In the genomic region with DNA sequence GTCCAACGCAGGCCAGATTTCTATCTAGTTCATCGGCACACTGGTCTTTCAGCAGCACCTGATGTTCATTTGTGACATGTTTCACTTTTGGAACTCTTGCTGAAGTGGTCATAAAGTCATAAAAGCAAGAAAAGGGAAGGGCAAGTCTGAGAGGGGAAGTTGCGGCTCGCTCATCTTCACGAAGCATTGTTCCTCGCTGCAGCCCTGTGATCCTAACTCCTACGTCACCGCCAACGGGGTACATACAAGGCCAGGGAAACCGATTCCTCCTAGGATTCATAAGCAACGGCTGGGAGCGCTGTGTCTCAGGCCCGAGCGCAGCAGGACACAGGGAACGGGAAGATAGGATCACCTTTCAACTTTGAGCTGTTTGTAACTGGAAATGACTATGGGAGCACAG, we compare ENCODE assay signal across 32 mouse cellular contexts. TPM values are rescaled to one million over a fixed set of nuclear protein-coding genes. Genes with fewer than 3 reads are reported as not detected.
A peak's percentile ranks its signal among the peaks of the same experiment; 100 is the strongest.
DNase-seq lines count a peak whose midpoint lies in the region; ATAC-seq and TF ChIP-seq lines count a peak whose summit lies in the region.
"Had no signal": no experiment of that assay in that cellular context is flagged by ENCODE, and none has a peak within 500 bp of the region (broad histone marks: within the 10 kb centered on the region; RNA-seq: fewer than 3 reads in every experiment).

No protein-coding gene starts in this region.

- peak; percentile 50 for ATAC-seq in liver, postnatal 0 days
- no peak for ATAC-seq in liver, embryonic 12.5 days
- peak; percentile 90 for ATAC-seq in megakaryocyte, adult 5-6 weeks (ENCODE audit: poor library complexity, severe bottlenecking)
- ATAC-seq: CD4-positive, CD25-positive, alpha-beta regulatory T cell, adult 4 months; forebrain, embryonic 13.5 days; inflammation-experienced regulatory T-cells, adult 6 months; midbrain, embryonic 15.5 days had no signal

- no peak overlapping the region for H3K4me2 ChIP-seq in liver, postnatal 0 days (ENCODE audit: low read depth, low read length)
- no peak overlapping the region for H3K4me2 ChIP-seq in liver, embryonic 12.5 days
- H3K4me2 ChIP-seq: forebrain, embryonic 13.5 days; heart, embryonic 15.5 days; hindbrain, embryonic 15.5 days; limb, embryonic 13.5 days; midbrain, embryonic 15.5 days had no signal

- DNase-seq in heart, adult 18-20 months, result peak; percentile 16 to 38
- no peak for DNase-seq in heart, postnatal 14 days
- no peak for DNase-seq in liver, postnatal 0 days
- peak; percentile 19 to 23 for DNase-seq in B cell, adult 2 months
- no peak for DNase-seq in urinary bladder, postnatal 14 days (ENCODE audit: low spot score)
- DNase-seq in right cerebral cortex, adult 18-20 months, result no peak
- DNase-seq: adrenal gland, adult 2 months; adrenal gland, postnatal 36 days; cerebellum, adult 18-20 months; cerebellum, postnatal 25 days; gastrocnemius, postnatal 14 days; kidney, adult 2 months; kidney, postnatal 36 days; thymus, adult 18-20 months; thymus, postnatal 25 days had no signal

- no peaks in the 10 kb centered on the region for H3K4me1 ChIP-seq in liver, postnatal 0 days (ENCODE audit: insufficient read depth)
- no peaks in the 10 kb centered on the region for H3K4me1 ChIP-seq in liver, embryonic 12.5 days
- H3K4me1 ChIP-seq: heart, embryonic 15.5 days; limb, embryonic 13.5 days; midbrain, embryonic 10.5 days had no signal

- H3K9me3 ChIP-seq in liver, postnatal 0 days (ENCODE audit: low read length), result no peaks in the 10 kb centered on the region
- 0 out of 2 replicates have a peak, but pooled peaks cover 3% of the 10 kb centered on the region for H3K9me3 ChIP-seq in liver, embryonic 12.5 days (replicated peaks)
- H3K9me3 ChIP-seq: forebrain, embryonic 13.5 days; heart, embryonic 15.5 days; hindbrain, embryonic 15.5 days; limb, embryonic 13.5 days; midbrain, embryonic 15.5 days had no signal

- TF ChIP-seq EP300 in liver, postnatal 0 days (IDR thresholded peaks at IDR 0.05; ENCODE audit: low read depth), result no peak

- no peak overlapping the region for H3K4me3 ChIP-seq in liver, postnatal 0 days (ENCODE audit: low read depth, low read length)
- H3K4me3 ChIP-seq in liver, embryonic 12.5 days, result no peak overlapping the region
- H3K4me3 ChIP-seq: forebrain, embryonic 13.5 days; heart, adult 2 months; heart, embryonic 15.5 days; hindbrain, embryonic 15.5 days; layer of hippocampus, adult 2 months; left cerebral cortex, adult 2 months; limb, embryonic 13.5 days; midbrain, embryonic 10.5 days; midbrain, embryonic 15.5 days had no signal

- H3K9ac ChIP-seq in liver, postnatal 0 days (replicated peaks), result no peak overlapping the region
- H3K9ac ChIP-seq in liver, embryonic 12.5 days, result no peak overlapping the region
- H3K9ac ChIP-seq: forebrain, embryonic 13.5 days; heart, embryonic 15.5 days; hindbrain, embryonic 15.5 days; limb, embryonic 13.5 days; liver, embryonic 14.5 days; midbrain, embryonic 15.5 days had no signal

- intact Hi-C loops in heart, postnatal 14 days (cut with DNase I), result no loop called here

- H3K36me3 ChIP-seq in liver, postnatal 0 days (replicated peaks; ENCODE audit: insufficient read depth, low read length), result no peaks in the 10 kb centered on the region
- H3K36me3 ChIP-seq in liver, embryonic 12.5 days, result no peaks in the 10 kb centered on the region
- H3K36me3 ChIP-seq: heart, embryonic 15.5 days; limb, embryonic 13.5 days had no signal

- TF ChIP-seq CTCF in liver, postnatal 0 days (IDR thresholded peaks at IDR 0.05; ENCODE audit: low read depth), result no peak

- no peaks in the 10 kb centered on the region for H3K27me3 ChIP-seq in liver, postnatal 0 days (ENCODE audit: insufficient read depth, low read length)
- no peaks in the 10 kb centered on the region for H3K27me3 ChIP-seq in liver, embryonic 12.5 days (replicated peaks)
- H3K27me3 ChIP-seq: forebrain, embryonic 13.5 days; heart, embryonic 15.5 days; hindbrain, embryonic 15.5 days; limb, embryonic 13.5 days; midbrain, embryonic 15.5 days had no signal

- 77% methylated on average over 15 of the region's 15 CpGs for WGBS in liver, postnatal 0 days (ENCODE audit: insufficient replicate concordance)
- 82% methylated on average over 15 of the region's 15 CpGs for WGBS in liver, embryonic 12.5 days (ENCODE audit: insufficient replicate concordance)

- H3K27ac ChIP-seq in liver, postnatal 0 days (ENCODE audit: low read depth), result no peak overlapping the region
- no peak overlapping the region for H3K27ac ChIP-seq in liver, embryonic 12.5 days
- H3K27ac ChIP-seq: forebrain, embryonic 13.5 days; heart, adult 2 months; heart, embryonic 15.5 days; hindbrain, embryonic 15.5 days; layer of hippocampus, adult 2 months; limb, embryonic 13.5 days; liver, embryonic 14.5 days; macrophage; midbrain, embryonic 10.5 days; midbrain, embryonic 15.5 days; stomach, postnatal 0 days had no signal

RNA-seq across cellular contexts. Expression of a gene that starts 8.8 kb away (rescaled TPM):
- total RNA-seq in heart, adult 18-20 months (2021), result under 1 TPM in 1 of 2 experiments, not detected in 1; 0.31 TPM
- under 1 TPM in 1 of 2 experiments, not detected in 1; 0.24 TPM for total RNA-seq in heart, postnatal 14 days (2021)
- polyA plus RNA-seq in liver, postnatal 0 days (2015; fragmentation: Nextera tagmentation; extraction: Ambion mirVana), result 0.14 TPM in 1 of 2 replicates, not detected in the other
- not detected in 2 replicates for polyA plus RNA-seq in liver, embryonic 12.5 days (2016; fragmentation: Nextera tagmentation; extraction: Ambion mirVana)
- total RNA-seq in megakaryocyte, adult 5-6 weeks (2015), result 0.82 and 1.1 TPM in 2 replicates
- not detected in 2 replicates for total RNA-seq in megakaryocyte, adult 5-6 weeks (2017)
- total RNA-seq: hematopoietic stem cell, adult 5-6 weeks had no signal
- polyA plus RNA-seq: heart, adult 2 months; macrophage had no signal

RNA-seq across cellular contexts. Expression of a gene that starts 28.3 kb away (rescaled TPM):
- 1 to 10 TPM; 1.4 to 2.0 TPM for total RNA-seq in heart, adult 18-20 months (2021)
- 1 to 10 TPM; 4.3 to 6.3 TPM for total RNA-seq in heart, postnatal 14 days (2021)
- 7.7 and 8.0 TPM in 2 replicates for polyA plus RNA-seq in liver, postnatal 0 days (2015; fragmentation: Nextera tagmentation; extraction: Ambion mirVana)
- 29.7 and 31.2 TPM in 2 replicates for polyA plus RNA-seq in liver, embryonic 12.5 days (2016; fragmentation: Nextera tagmentation; extraction: Ambion mirVana)
- 48.6 and 49.1 TPM in 2 replicates for total RNA-seq in megakaryocyte, adult 5-6 weeks (2015)
- total RNA-seq in megakaryocyte, adult 5-6 weeks (2017), result 44.1 and 56.3 TPM in 2 replicates

Comparison
In these comparisons a context has a peak if more than half of its experiments do, and no peak if none do; other contexts are left out.
1. DNase-seq: peak in heart, adult 18-20 months (2 of 2) and B cell, adult 2 months (2 of 2); none in heart, postnatal 14 days (0 of 2), liver, postnatal 0 days (single experiment), urinary bladder, postnatal 14 days (single experiment) and right cerebral cortex, adult 18-20 months (single experiment).
2. RNA of a gene that starts 28.3 kb away (total RNA-seq): 44.1 to 56.3 TPM in megakaryocyte, adult 5-6 weeks; 4.3 to 6.3 TPM in heart, postnatal 14 days and 1.4 to 2.0 TPM in heart, adult 18-20 months; every median in the first group is over 4 times any median in the second.